Mouse (Mus musculus) heart, adult 8-10 months (tissue): ENCODE data around the gene Gm5346. TPM values are rescaled to one million over a fixed set of nuclear protein-coding genes. Genes with fewer than 3 reads are reported as not detected.
"Not testable (repeated sequence)": the region's sequence is repeated elsewhere in the genome, so short reads cannot be mapped to it uniquely, and the experiment has no call there.

Experiments
- DNase-seq: peaks from one replicate; pipeline ENCODE4 v3.0.0; 2022; ENCODE audit warnings: low spot score
- total RNA-seq, 4 experiments: library from RNA; stranded (reverse); gene quantifications; 2 replicates each; pipeline ENCODE4 v1.2.4; 2022

Gene Gm5346
- not detected for total RNA-seq

DNA sequence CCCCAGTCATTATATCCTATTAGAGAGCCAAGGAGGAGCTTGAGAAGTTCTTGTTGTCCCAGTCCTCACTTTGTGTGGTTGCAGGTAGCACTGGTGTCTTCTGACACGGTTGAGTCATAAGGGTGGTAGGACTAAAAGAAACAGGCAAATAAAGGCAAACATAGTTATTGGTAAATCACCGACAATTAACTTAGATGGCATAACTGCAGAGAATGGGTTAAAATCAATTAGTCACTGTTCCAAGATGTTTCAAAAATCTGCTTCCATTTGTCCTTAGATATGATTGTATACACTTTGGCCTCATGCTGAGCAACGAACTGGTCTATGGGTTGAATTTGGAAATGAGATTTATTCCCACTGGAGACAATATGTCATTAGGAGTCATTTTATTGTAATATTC lies at the start of gene Gm5346:
Gene Gm5346 (minus strand): TSS at position 101 of the 400 bp plus-strand sequence.
- DNase-seq, result no peak

DNA sequence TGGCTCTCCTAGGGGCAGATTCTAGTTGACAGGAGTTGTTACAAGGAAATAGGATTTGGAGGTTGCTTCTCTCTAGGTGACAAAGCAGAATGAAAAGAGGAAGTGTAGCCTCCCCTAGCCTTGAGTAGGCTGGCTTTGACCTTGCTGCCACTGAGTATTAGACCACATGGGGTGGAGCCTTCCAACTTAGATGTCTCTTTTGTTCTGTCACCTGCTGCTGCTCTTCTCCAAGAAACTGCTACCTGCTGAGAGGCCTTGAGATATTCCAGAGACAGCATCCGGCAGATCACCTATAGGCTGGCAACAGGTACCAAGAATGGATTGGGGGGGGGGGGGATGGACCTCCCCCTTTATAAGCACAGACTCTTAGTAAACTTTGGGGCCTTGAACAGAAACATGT lies 11.0 kb downstream of the Gm5346 start:
- no peak for DNase-seq

DNA sequence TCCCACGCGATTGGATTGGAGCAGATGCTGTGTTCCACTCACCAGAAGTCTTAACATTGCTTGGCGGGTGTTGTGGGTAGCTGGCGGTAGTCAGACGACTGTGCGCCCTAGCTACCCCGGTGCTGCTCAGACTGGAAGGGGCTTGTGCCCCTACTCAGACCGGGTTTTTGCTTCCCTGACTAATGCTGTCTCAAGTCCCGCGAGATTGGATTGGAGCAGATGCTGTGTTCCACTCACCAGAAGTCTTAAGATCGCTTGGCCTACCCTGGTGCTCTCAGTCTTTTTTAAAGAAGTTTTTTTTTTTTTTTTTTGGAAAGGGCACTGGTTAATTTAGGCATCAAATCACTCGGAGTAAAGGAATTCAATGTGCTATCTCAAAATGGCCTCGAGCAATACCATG lies 23.4 kb downstream of the Gm5346 start:
- not testable (repeated sequence) for DNase-seq

DNA sequence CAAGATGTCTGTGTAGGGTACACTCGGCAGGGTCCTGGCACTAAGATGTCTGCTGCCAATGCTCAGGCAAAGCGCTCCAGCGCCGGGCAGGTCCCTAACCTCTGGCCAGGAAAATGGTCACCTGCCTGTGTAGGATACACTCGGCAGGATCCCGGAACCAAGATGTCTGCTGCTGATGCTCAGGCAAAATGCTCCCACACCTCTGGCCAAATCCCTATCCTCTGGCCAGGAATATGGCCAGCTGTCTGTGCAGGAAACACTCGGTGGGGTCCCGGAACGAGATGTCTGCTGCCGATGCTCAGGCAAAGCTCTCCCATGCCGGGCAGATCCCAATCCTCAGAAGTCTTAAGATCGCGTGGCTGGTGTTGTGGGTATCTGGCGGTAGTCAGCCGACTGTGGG lies 23.9 kb downstream of the Gm5346 start:
- not testable (repeated sequence) for DNase-seq

DNA sequence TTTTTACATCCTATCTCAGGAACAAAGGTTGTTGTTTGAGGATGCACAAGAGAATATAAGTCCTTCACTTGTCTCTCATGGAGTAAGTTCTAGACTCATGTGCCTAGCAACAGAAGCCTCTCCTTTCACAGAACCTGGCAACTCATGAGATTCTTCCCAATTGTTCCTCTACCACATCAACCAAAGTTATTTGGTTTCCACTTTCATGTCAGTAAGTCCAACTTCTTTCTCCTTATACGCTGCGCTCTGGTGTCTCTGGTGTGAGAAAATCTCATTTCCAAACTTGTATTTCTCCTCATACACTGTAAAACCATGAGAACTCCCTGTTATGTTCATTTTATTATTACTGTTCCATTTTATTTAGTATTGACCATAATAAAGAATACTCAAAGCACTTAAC lies 50.5 kb downstream of the Gm5346 start, which contains the start of gene Adam26a:
Gene Adam26a (minus strand): TSS at position 101 of the 400 bp plus-strand sequence.
- DNase-seq, result not testable (repeated sequence)

Other genes starting within 250 kb of the Gm5346 start
- not detected for gene Adam26b, start 99.2 kb downstream of the Gm5346 start, total RNA-seq
- gene Adam26a, start 50.6 kb downstream of the Gm5346 start, total RNA-seq, result not detected
- not detected for gene Adam34, start 82.8 kb upstream of the Gm5346 start, total RNA-seq